Mouse (Mus musculus): ENCODE measurements around the gene Snrpa1. TPM values are rescaled to one million over a fixed set of nuclear protein-coding genes. Genes with fewer than 3 reads are reported as not detected.

The Snrpa1 gene
- total RNA-seq, 2 experiments from 2014 or later, result 20.2 to 22.5 TPM

GRCm38 (mm10) chr7:66109855-66110635, 51.2 kb downstream of the Snrpa1 start:
- intact Hi-C loops (cut with DNase I), result loop anchor here (5.0 kb wide), 1 partner anchor 87 kb away; no protein-coding TSS in a partner anchor
- no peak for DNase-seq (ENCODE audit: low spot score)

- DNase-seq (ENCODE audit: low spot score), result no peak
- intact Hi-C loops (cut with DNase I), result loop anchor here (5.0 kb wide), 1 partner anchor 87 kb away; no protein-coding TSS in a partner anchor
Observed at GRCm38 (mm10) chr7:66110636-66111112, 51.9 kb downstream of the Snrpa1 start.

GRCm38 (mm10) chr7:66111211-66111610, 52.4 kb downstream of the Snrpa1 start:
- no peak for DNase-seq (ENCODE audit: low spot score)
- intact Hi-C loops (cut with DNase I), result loop anchor here (5.0 kb wide), 1 partner anchor 86 kb away; no protein-coding TSS in a partner anchor

DNA sequence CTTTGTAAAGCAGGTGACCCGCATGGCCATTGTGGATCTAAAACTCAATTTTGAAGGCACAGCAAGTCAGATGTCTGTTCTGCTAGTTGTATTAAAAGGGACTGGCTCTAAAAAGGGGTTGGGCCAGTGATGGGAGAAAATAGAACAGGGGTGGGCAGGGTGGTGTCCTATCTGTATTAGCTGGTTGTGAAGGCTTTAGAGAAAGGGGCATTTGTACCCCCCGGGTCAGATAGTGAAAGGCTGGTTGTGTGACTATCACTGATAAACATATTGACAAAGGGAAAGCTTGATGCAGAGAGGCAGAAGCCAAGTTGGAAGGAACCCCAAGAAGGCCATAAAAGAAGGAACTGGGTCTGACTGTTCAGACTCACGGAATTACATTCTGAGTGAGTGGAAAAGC, 54.8 kb downstream of the Snrpa1 start:
- intact Hi-C loops (cut with DNase I), result loop anchor here (5.0 kb wide), 1 partner anchor 84 kb away; no protein-coding TSS in a partner anchor
- DNase-seq (ENCODE audit: low spot score), result no peak

DNA sequence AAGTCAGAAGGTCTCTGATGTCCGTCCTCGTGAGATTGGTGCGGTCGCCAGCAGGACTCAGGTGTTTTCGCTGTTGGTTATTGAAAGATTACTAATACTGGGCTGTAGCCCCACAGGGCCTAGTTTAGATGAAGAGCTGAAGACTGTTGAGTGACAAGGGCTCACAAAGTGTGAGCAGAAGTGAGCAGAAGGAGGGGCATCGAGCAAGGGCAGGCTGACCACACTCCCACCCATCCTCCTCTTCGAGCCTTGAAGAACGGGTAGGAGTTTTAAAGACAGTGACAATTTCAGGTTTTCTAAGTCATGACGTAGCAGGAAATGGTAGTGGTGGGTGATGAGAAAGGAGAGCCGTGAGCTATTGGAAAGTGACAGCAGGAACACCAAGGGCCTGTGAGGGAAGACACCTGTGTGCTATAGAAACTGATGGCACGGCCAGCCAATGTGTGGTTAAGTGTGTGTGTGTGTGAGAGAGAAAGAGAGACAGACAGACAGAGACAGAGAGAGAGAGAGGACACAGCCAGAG, 57.1 kb downstream of the Snrpa1 start:
- intact Hi-C loops (cut with DNase I), result no loop called here
- DNase-seq (ENCODE audit: low spot score), result no peak

DNA sequence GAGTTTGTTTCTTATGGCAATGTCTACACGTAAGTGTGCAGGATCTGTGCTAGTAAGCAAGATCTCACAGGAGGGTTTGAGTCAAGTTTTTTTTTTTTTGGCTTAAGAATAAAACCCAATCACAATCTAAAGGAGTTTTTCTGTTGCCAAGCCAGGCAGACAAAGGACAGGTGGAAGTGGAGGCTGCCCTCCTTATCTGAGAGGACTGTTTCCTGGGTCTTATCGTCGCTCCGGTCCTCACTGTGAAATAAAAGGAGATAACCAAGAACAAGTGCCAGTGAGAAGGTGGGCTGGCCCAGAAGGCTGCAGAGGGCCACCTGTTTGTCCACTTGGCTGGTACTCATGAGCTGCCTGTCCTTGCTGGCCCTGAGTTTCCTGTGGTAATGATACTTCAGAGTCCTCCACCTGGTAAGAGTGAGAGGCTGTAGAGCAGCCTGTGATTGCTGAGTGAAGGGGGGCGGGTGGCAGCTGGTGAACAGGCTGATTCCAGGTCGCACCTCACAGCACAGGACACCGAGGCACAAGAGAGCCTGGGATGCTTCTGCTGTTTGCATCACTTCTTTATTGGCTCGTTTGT, 58.2 kb downstream of the Snrpa1 start:
- no peak for DNase-seq (ENCODE audit: low spot score)
- intact Hi-C loops (cut with DNase I), result no loop called here

DNA sequence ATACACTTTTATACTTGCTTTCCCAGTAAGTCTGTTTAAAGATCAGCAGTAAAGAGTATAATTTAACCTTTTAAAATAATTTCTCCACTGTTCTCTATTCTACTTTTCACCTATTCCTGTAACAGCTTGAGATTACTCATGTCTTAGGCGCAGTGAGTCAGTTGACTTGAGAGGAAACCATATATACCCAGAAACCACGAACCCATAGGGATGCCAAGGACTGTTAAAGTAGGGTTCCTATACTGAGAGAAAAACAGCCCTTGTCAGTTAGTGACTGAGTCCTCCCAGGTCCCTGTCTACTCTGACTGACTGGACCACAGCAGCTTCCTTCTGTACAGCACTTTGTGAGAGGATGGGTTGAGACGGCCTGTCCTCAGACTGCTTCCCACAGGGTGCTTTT, 59.2 kb downstream of the Snrpa1 start:
- intact Hi-C loops (cut with DNase I), result no loop called here
- DNase-seq (ENCODE audit: low spot score), result no peak

GRCm38 (mm10) chr7:66118796-66119195, 60.0 kb downstream of the Snrpa1 start:
- intact Hi-C loops (cut with DNase I), result no loop called here
- DNase-seq (ENCODE audit: low spot score), result no peak

DNA sequence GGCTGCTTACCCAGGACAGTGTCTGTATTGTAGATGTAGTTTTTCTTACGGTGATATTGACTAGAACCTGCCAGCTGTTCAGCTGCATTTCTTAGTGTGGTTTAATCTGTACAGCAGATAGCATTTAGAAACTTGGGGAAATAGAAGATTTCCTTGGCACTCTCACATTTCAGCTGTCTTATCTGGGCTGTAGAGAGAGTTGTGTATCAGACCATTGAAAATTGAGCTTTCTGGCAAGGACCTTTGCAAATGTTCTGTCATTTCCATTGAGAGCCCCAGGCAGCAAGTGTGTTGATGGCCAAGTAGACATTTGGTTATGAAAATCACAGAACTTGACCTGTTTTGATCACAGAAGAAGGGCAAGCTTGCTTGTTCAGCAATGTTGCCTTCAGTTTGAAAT, 61.3 kb downstream of the Snrpa1 start:
- no peak for DNase-seq (ENCODE audit: low spot score)
- intact Hi-C loops (cut with DNase I), result no loop called here

DNA sequence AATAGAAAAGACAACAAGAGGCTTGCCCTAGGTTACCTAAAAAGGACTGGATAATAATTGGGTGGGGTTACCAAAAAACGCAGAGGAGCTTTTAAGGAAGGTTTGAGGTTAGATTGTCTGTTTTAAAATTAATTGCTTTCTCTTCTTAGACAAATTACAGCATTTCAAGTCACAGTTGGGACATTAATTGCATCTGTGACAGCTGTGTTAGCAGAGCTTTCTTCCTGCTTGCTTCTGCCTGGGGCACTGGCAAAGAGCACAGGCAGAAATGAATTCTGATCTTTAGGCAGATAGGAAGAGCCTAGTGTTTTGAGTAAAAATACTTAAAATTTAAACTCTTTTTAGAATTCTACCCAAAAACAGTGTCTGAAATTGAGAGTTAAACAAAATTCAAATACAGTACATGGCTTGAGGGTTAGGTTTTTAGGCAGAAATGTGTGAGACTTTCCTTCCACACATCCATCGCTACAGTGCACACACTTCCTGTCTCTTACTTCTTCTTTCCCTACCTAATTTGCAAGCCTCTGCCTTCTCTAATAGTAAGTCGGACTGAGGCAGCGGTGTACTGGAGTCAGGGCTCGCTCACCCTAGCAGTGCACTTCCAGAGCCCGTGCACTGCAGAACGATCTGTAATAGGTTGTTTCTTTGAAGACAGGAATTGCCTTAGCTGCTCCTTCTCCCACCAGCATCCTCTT, 62.0 kb downstream of the Snrpa1 start:
- DNase-seq (ENCODE audit: low spot score), result no peak
- intact Hi-C loops (cut with DNase I), result no loop called here

Other genes starting within 250 kb of the Snrpa1 start
- 10 to 100 TPM; 45.7 to 56.1 TPM for gene Pcsk6, start 197.3 kb upstream of the Snrpa1 start, total RNA-seq (2021)
- not detected for gene Gm45213, start 15.4 kb upstream of the Snrpa1 start, total RNA-seq (2021)
- 10 to 100 TPM; 31.1 to 36.9 TPM for gene Selenos, start 20.6 kb downstream of the Snrpa1 start, total RNA-seq (2021)
- 10 to 100 TPM; 14.4 to 16.8 TPM for gene Chsy1, start 50.5 kb downstream of the Snrpa1 start, total RNA-seq (2021)

Data from heart, postnatal 25 days (tissue).